Mouse (Mus musculus) gastrocnemius, adult 2 months (tissue): Measurements from ENCODE around the gene Ubap1l. TPM values are rescaled to one million over a fixed set of nuclear protein-coding genes. Genes with fewer than 3 reads are reported as not detected.

Source experiments
- DNase-seq: peaks from one replicate; pipeline ENCODE4 v3.0.0; 2022
- H3K27ac ChIP-seq: fragments of 200-600 bp; 2 replicates; pipeline ENCODE4 v1.8.1; 2022; ENCODE audit warnings: mild to moderate bottlenecking
- H3K4me3 ChIP-seq: fragments of 200-600 bp; 2 replicates; pipeline ENCODE4 v1.8.1; 2022; ENCODE audit warnings: mild to moderate bottlenecking, moderate library complexity
- CTCF ChIP-seq: fragments of 200-600 bp; IDR thresholded peaks from 2 replicates; pipeline ENCODE4 v1.8.1; 2022; ENCODE audit warnings: antibody characterized with exemption, mild to moderate bottlenecking, moderate library complexity
- intact Hi-C: fragments of 180-260 bp; cut with DNase I; formaldehyde crosslinking; loops from one replicate; pipeline ENCODE4 v1.15.1; 2025
- total RNA-seq, 2 experiments: library from RNA; stranded (reverse); gene quantifications; 2 replicates each; pipeline ENCODE4 v1.2.3; 2021

Ubap1l gene
- total RNA-seq, 2 experiments from 2014 or later: 0.43 to 1.1 TPM

DNA sequence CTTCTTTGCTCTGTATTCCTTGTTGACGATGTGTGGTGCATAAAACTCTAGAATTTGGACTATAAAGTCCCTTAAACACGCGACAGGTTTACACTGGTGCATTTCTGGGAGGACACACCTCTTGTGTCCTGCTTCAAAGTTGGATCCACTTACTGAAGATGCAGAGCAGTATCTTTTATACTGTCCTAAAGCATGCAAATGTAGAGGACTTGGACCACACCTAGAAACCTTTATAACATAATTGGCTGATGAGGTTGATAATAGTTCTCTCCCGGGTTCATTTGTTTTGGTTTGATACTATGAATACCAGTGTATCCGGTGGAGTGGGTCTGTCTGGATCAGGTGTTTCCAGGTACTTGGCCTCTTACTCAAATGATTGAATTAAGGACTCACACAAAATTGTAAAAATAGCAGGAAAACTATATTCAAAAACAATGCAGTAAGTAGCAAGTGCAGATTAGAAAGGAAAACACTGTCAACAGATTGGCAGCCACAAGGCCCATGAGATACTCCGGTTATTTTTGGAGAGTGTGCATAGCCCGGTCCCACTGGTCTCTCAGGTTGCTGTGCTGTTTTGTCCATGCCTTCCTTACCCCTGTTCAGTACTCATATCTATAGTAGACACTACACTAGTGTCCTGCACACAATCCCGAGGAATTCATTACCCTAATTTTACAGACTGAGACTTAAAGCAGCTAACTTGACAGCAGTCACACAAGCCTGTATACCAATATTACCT, 13.6 kb upstream of the Ubap1l start:
- peak overlapping the region; percentile 96 for H3K27ac ChIP-seq
- intact Hi-C loops: loop anchor here (2.0 kb wide), 1 partner anchor 44 kb away; the partner anchor contains the start of gene Kbtbd13
- peak; percentile 32 for DNase-seq
- TF ChIP-seq CTCF: no peak
- H3K4me3 ChIP-seq: peak overlapping the region; percentile 98

DNA sequence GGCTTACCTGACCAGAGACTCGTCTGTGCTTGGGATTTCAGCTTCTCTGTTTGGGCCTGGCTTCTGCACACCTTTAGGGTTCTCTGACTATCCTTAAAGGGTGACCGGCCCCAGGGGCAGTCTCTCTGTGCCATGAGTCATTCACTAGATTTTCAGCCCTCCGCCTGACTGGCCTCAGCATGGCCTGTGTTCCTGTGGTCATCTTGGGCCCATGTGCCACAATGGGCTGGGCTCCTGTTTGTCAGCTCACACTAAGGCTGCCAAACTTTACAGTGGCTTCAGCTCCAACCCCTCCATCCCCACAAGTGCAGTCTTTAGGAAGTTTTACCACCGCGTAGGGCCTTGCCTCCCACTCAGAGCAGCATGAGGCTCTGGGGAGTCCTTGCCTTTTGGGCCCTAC, 7.6 kb upstream of the Ubap1l start:
- no peak for DNase-seq
- intact Hi-C loops: loop anchor here (5.0 kb wide), 1 partner anchor 79 kb away; no protein-coding TSS in a partner anchor
- TF ChIP-seq CTCF: no peak
- no peak overlapping the region for H3K27ac ChIP-seq
- H3K4me3 ChIP-seq: no peak overlapping the region

DNA sequence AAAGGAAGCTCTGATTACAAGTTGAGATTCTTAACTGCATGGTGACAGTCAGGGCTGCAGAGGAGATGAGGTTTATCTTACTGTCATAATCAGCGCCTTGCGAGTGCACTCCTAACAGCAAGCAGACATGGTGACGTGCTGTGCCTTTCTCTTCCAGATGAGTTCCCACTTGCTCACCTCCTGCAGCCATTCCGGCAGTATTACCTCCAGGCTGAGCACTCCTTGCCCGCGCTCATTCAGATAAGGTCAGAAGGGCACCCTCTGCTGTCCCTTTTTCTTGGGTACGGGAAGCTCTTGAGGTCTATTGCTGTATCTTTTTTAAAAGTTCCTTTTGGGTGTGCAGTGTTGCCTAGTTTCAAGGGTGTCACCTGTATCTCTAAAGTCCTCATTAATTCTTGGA, 4.3 kb upstream of the Ubap1l start:
- intact Hi-C loops: no loop called here
- no peak overlapping the region for H3K4me3 ChIP-seq

DNA sequence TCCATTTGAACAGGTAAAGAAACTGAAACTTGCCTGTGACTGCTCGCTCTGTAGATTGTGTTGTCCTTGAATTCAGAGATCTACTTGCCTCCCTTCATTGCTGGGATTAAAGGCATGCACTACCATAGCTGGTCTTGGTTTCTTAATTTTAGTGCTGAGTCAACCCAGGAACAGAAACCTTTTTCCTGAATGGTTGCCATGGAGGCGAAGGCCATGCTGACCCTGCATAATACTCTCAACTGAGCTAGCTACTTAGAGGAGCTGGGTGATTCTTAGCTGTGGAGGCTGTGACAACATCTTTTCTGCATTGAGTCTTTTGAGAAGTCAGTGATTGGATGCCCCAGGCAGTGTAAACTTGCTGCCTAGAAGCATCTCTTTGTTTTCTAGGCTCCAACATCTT, 3.9 kb upstream of the Ubap1l start:
- TF ChIP-seq CTCF: no peak
- Histone ChIP-seq H3K4me3 (no peak overlapping the region), H3K27ac (no peak overlapping the region)
- intact Hi-C loops: no loop called here
- DNase-seq: no peak

More for the DNA sequence above, 4.3 kb upstream of the Ubap1l start:
- H3K27ac ChIP-seq: no peak overlapping the region
- no peak for DNase-seq
- TF ChIP-seq CTCF: no peak

GRCm38 (mm10) chr9:65358956-65359480, 1.8 kb upstream of the Ubap1l start:
- no peak for DNase-seq
- intact Hi-C loops: no loop called here
- Histone ChIP-seq H3K4me3 (peak overlapping the region; percentile 17; the same call in 1 of the 2 replicates), H3K27ac (peak overlapping the region; percentile 78)
- no peak for TF ChIP-seq CTCF

- no peak for DNase-seq
- no peak overlapping the region for H3K27ac ChIP-seq
- H3K4me3 ChIP-seq: no peak overlapping the region
- intact Hi-C loops: no loop called here
- no peak for TF ChIP-seq CTCF
Measured at GRCm38 (mm10) chr9:65363684-65364083, 2.8 kb downstream of the Ubap1l start.

- no peak for DNase-seq
- Histone ChIP-seq H3K27ac (no peak overlapping the region), H3K4me3 (no peak overlapping the region)
- intact Hi-C loops: no loop called here
- TF ChIP-seq CTCF: no peak
Measured at GRCm38 (mm10) chr9:65365721-65366120, 4.9 kb downstream of the Ubap1l start.

DNA sequence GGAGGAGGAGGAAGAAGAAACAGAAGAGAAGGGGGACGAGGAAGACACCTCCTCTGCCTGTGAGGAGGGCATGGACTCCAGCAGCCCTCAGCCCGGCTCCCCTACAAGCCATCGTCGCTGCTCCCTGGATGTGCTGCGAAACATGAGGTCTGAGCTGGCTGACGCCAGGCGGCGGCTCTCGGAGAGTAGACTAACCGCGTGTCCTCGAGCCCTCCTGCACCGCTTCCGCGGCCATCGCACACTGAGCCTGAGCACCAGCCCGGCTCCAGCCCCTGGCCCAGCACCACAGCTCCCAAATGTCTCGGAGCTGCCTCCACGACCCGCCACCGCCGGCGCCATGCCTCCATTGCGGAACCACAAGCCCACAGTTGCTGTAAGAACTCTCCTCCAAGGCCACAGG, 10.9 kb downstream of the Ubap1l start:
- TF ChIP-seq CTCF: no peak
- DNase-seq: no peak
- no peak overlapping the region for H3K27ac ChIP-seq
- H3K4me3 ChIP-seq: no peak overlapping the region
- intact Hi-C loops: loop anchor here (1.0 kb wide), 1 partner anchor 61 kb away; no protein-coding TSS in a partner anchor

DNA sequence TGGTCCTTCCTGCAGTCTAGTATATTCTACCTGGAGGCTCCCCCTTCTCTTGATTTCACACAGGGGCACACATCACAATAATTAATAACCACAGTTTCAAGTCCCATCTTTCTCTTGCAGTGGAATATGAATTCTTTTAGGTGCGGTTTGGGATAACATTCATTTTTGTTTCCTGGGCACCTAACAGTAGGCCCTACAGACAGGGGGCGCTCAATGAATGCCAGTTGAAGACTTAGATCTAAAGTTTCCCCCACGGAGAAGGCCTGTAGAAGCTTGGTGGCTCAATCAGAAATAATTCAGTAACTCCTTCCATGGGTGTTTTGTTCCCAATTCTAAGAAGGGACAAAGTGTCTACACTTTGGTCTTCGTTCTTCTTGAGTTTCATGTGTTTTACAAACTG, 11.6 kb downstream of the Ubap1l start:
- Histone ChIP-seq H3K27ac (no peak overlapping the region), H3K4me3 (no peak overlapping the region)
- peak; percentile 64 for DNase-seq
- TF ChIP-seq CTCF: peak; percentile 69
- intact Hi-C loops: loop anchor here (1.0 kb wide), 1 partner anchor 60 kb away; no protein-coding TSS in a partner anchor

DNA sequence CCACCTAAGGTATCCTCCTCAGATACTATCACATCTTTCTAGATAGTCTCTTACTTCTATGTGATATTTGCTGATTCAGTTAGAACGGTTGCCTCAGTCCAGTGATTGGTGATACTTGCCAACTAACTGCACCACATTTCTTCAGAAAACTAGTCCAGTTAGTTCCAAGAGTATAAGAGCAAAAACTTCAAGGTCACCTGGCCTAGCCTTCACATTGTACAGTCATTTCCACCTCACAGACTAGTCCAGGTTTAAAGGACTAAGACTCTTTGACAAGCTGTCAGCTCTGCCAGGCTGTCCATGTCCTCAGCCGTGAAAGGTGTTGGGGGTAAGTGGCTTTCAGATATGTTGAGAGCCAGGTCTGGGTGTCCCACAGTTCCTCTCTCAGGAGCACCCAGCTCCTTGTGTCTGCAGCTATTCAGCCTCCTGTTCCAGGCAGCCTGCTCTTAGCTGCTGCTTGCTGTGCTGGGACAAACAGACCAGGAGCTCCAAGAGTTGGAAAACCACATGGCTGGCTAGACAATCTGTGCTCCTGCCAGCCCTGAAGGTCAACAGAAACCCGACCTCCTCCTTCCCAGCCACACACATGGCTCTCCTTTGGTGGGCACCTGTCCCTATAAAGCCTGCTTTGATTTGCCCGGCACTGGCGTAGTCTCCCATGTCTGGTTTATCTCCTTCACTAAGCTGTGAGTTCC, 13.8 kb downstream of the Ubap1l start:
- DNase-seq: peak; percentile 84
- intact Hi-C loops: no loop called here
- peak overlapping the region; percentile 87 for H3K27ac ChIP-seq
- TF ChIP-seq CTCF: no peak
- peak overlapping the region; percentile 48 for H3K4me3 ChIP-seq

- intact Hi-C loops: no loop called here
- peak overlapping the region; percentile 87 for H3K27ac ChIP-seq
- TF ChIP-seq CTCF: no peak
- peak overlapping the region; percentile 48 for H3K4me3 ChIP-seq
- peak; percentile 50 for DNase-seq
Measured at GRCm38 (mm10) chr9:65375163-65375934, 14.5 kb downstream of the Ubap1l start.

- TF ChIP-seq CTCF: no peak
- Histone ChIP-seq H3K27ac (peak overlapping the region; percentile 85), H3K4me3 (no peak overlapping the region)
- intact Hi-C loops: no loop called here
- DNase-seq: peak; percentile 61
Measured at GRCm38 (mm10) chr9:65381017-65381590, 20.3 kb downstream of the Ubap1l start.
